Mouse (Mus musculus) left cerebral cortex, postnatal 4 days (tissue): Measurements from ENCODE around the gene Cemip2. TPM values are rescaled to one million over a fixed set of nuclear protein-coding genes. Genes with fewer than 3 reads are reported as not detected.

Source experiments
- DNase-seq: peaks from one replicate; pipeline ENCODE4 v3.0.0-alpha.2; 2022
- intact Hi-C: fragments of 180-260 bp; cut with DNase I; formaldehyde crosslinking; loops from one replicate; pipeline ENCODE4 v1.15.1; 2025
- total RNA-seq, 2 experiments: library from RNA; stranded (reverse); gene quantifications; 2 replicates each; pipeline ENCODE4 v1.2.3; 2021

Gene Cemip2
- total RNA-seq = 10 to 100 TPM; 27.9 to 28.3 TPM

DNA sequence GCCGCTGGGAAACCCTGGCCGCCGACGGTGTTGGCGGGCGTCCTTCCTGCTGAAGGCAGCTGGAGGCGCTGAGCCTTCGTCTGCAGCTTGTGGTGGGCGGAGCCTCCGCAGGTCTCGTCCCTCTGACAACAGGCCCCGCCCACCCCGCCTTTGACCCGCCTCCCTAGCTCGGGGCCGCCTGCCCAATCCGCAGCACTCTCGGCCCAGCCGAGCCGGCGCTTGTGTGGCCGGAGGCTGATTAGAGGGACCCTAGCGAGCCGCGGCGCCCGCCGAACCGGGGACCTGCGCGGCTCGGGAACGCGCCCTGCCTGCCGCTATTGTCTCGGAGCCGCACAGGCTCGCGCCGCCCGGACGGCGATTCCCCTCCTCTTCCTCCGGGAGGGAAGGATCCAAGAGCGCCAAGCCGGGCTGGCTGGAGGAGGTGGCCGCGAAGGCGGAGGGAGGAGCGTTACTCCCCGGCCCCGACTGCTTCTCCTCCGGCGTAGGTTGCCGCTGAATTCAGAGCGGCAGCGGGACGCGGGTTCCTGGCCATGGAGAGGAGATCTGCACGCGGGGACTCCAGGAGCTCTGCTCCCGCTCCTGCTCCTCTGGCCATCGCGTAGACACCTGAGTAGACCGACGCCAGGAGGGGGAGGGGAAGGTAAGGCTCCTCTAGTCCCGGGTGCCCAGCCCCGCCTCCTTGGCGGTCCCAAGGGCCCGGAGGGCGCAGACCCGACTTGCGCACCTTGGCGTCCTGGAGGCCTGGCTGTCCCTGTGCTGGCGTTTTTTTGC lies at the start of gene Cemip2:
Gene Cemip2, plus strand, starts transcription at position 196 of the 771 bp plus-strand sequence.
- intact Hi-C loops = no loop called here
- peak; percentile 99 for DNase-seq

DNA sequence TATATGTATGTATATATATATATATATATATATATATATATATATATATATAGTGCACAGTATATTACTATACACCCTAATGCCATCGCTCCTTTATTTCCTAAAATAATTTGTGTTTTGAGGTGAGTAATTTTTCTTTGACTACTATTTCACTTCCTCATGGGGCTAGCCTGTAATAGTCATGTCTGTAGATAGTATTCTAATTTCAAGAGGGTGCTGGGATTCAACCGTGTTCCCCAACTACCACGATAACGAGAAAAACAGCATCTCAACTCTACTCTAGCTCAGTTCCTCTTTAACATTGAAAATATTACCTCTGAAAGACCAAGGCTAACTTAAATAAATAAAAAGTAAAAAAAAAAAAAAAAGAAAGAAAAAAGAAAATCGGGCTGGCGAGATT lies 49.8 kb upstream of the Cemip2 start:
- no peak for DNase-seq
- intact Hi-C loops = no loop called here

GRCm38 (mm10) chr19:21731887-21732286 lies 46.3 kb upstream of the Cemip2 start:
- no peak for DNase-seq
- intact Hi-C loops = loop anchor here (10.0 kb wide), 1 partner anchor 157 kb away; no protein-coding TSS in a partner anchor

DNA sequence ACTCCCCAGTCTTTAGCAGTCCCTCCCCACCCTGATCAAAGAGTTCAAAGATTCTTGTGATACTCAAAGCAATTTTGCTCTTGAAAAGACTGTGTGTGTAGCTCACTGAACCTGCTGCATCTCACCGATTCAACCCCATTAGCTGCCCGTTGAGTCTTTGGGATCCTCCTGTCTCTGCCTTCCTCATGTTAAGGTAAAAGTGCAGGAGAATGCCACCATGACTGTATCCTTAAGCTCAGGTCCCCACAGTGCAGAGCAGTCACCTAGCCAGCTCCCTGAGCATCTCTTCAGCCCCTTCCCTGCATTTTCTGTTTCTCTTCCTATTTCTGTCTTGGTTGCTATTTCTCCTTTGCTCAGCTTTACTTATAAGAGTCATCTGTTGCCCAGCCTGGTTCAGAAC lies 45.0 kb upstream of the Cemip2 start:
- DNase-seq = no peak
- intact Hi-C loops = loop anchor here (10.0 kb wide), 1 partner anchor 158 kb away; no protein-coding TSS in a partner anchor

- peak; percentile 44 for DNase-seq
- intact Hi-C loops = loop anchor here (10.0 kb wide), 1 partner anchor 159 kb away; no protein-coding TSS in a partner anchor
Measured at GRCm38 (mm10) chr19:21734112-21734511, 44.0 kb upstream of the Cemip2 start.

DNA sequence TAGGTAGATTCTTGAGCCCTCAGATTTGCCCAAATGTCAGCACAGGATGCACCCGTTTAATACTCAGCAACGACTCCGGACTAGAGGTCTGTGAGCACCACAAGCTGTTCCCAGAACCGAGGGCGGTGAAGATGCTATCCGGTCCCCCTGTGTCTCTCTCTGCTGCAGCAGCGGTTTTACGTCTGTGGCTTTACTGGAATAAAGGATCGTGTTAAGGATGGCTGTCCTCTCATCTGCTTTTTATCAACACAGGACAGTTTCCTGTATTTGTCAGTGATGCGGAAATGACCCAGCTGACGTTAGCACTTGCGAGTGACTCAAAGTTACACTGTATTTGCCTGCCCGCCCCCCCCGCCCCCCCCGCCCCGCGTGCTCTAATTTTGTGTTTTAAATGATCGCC lies 40.7 kb upstream of the Cemip2 start:
- no peak for DNase-seq

DNA sequence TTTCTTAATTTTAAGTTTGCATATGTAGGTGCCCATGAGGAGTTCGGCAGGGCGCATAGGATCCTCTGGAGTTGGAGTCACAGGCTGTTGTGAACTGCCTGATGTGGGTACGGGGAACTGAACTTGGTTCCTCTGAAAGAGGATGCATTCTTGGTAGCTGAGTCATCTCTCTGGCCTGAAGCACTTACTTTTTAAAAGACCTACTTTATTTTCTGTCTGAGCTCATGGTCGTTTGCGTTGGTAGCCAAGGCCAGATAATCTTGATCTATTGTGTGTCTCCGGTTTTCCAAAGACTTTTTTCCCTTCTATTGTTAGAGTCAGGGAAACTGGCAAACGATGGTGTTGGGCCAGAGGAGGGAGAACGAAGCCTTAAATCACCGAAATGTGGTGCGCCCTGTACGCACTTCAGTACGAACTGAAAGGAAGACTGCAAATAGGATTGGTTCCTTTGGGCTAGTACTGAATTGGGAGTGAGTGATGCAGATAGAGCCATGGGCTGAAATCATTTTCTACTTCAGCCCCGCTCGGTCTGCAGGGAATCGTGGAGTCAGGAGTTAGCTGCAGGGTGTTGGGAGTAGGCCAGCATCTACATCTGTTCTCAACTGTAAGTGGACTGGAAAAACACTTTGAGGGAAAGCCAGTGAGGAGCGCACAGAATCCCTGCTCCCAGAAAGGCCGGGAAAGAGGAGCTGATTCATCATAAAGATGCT lies 40.1 kb upstream of the Cemip2 start:
- intact Hi-C loops = loop anchor here (10.0 kb wide), 1 partner anchor 163 kb away; no protein-coding TSS in a partner anchor
- DNase-seq = peak; percentile 89

More for the DNA sequence above, 40.7 kb upstream of the Cemip2 start:
- intact Hi-C loops = loop anchor here (10.0 kb wide), 1 partner anchor 163 kb away; no protein-coding TSS in a partner anchor

DNA sequence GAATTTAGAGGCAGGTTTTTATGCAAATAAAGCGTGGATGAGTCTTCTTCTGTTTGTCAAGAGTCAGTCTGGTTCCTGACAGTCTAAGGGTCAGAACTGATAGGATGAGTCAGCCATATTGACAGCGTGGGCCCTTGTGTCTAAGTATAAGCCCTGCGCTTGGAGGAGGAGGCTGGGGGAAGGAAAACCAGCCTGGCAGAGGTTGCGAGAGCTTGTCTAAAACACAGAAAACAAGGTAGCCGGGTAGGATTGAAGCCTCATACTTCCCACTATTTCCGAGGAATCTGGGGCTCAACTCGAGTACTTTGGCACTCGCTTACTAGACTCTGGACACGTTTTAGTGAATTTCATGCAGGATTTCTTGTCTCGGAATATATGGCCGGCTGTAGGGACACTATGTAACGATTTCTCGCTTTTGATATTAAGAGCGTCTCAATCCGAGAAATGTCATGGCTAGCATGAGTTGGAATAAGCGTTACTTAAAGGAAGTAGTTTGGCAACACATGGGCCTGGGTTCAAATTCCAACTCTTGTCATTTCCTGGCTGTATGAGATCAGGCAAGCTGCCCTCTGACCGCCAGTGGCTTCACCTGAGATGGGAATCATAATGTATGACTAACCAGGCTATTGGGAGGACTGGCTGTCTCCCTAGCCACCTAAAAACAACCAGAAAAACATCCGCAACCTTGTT lies 39.4 kb upstream of the Cemip2 start:
- intact Hi-C loops = loop anchor here (10.0 kb wide), 1 partner anchor 164 kb away; no protein-coding TSS in a partner anchor
- DNase-seq = peak; percentile 41

- intact Hi-C loops = loop anchor here (10.0 kb wide), 1 partner anchor 367 kb away; no protein-coding TSS in a partner anchor
- DNase-seq = peak; percentile 96
Measured at GRCm38 (mm10) chr19:21742138-21742537, 36.0 kb upstream of the Cemip2 start.

GRCm38 (mm10) chr19:21745586-21745985 lies 32.6 kb upstream of the Cemip2 start:
- intact Hi-C loops = loop anchor here (10.0 kb wide), 1 partner anchor 371 kb away; no protein-coding TSS in a partner anchor
- peak; percentile 47 for DNase-seq

- intact Hi-C loops = loop anchor here (10.0 kb wide), 1 partner anchor 373 kb away; no protein-coding TSS in a partner anchor
- DNase-seq = peak; percentile 63
Measured at GRCm38 (mm10) chr19:21747356-21747755, 30.8 kb upstream of the Cemip2 start.

- no peak for DNase-seq
- intact Hi-C loops = no loop called here
Measured at GRCm38 (mm10) chr19:21750154-21750553, 28.0 kb upstream of the Cemip2 start.

DNA sequence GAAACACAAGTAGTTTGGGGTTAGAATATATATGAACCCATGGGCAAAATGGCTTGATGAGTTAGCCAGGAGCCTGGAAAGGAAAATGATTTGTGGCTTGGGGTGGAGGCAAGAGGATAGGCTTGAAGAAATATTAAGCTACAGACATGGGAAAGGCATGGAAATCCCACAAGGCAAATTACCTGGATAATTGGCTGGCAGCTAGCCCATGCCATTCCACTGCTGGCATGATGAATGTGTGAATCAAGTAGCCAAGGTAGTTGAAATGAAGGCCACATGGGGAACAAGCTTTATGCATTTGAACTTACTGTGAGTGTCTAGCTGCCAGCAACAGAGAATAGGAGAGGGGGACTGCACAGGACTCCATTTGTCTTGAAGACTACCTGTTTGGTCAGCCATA lies 16.5 kb upstream of the Cemip2 start:
- intact Hi-C loops = no loop called here
- no peak for DNase-seq

GRCm38 (mm10) chr19:21764013-21764412 lies 14.1 kb upstream of the Cemip2 start:
- intact Hi-C loops = no loop called here
- no peak for DNase-seq

GRCm38 (mm10) chr19:21764738-21765137 lies 13.4 kb upstream of the Cemip2 start:
- DNase-seq = no peak
- intact Hi-C loops = no loop called here

GRCm38 (mm10) chr19:21767500-21768045 lies 10.6 kb upstream of the Cemip2 start:
- no peak for DNase-seq
- intact Hi-C loops = no loop called here

GRCm38 (mm10) chr19:21769796-21770195 lies 8.3 kb upstream of the Cemip2 start:
- no peak for DNase-seq
- intact Hi-C loops = no loop called here

DNA sequence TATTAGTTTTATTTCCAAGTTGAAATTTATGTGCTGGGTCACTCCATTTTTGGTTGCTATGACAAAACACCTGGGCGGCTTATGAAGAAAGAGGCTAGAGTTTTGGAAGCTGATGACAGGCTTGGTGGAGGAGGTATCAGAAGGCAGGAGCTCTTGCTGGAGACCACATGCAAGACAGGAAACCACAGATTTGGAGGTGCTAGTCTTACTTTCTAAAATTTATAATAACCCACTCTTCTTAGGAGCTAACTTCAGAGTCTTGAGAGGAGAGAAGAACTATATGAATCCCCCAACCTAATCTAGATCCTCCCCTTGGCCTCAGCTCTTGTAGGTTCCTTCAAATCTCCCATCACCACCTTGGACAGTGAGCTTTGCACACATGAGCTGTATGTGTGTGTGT lies 6.6 kb upstream of the Cemip2 start:
- no peak for DNase-seq
- intact Hi-C loops = no loop called here

GRCm38 (mm10) chr19:21773621-21774020 lies 4.5 kb upstream of the Cemip2 start:
- intact Hi-C loops = no loop called here
- DNase-seq = no peak

- DNase-seq = no peak
- intact Hi-C loops = no loop called here
Measured at GRCm38 (mm10) chr19:21775629-21776028, 2.5 kb upstream of the Cemip2 start.

DNA sequence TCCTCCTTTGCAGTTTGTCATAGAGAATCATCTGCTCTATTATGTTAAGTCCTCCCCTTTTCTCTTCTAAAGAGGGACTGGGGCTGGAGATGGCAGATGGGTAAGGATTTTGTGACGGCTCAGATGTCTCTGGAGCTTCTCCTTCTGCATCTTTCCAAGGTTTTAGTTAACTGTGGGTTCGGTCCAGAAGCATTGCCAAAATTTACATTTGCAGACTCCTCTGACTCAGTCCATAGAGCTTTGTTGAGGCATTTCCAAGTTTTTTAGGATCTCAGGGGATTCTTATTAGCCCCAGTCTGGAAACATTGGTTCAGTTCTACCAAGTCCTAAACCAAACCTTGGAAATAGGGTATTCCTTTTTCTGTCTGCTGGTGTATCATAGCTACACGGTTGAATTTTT lies 1.5 kb upstream of the Cemip2 start:
- DNase-seq = no peak
- intact Hi-C loops = no loop called here
